ENCODE assay signal across 13 mouse cellular contexts in the genomic region with DNA sequence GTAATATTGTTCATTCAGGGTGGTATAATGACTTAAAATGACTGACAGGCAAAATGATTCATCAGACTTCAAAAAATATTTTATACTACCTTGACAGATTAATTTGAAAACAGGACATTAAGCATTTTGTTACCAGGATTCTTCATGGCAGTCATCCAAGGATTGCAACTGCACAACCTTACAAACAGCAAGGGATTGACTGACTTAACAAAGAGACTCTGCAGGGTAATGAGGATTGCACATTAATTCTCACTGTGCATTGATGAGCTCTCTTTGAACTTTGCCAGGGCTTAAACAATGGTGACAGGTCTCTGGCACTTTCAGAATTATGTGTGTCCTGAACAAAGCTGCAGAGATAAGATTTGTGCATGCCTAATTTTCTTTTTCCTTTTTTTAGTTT.
DNase-seq lines count a peak whose midpoint lies in the region; ATAC-seq and TF ChIP-seq lines count a peak whose summit lies in the region.
"Had no signal": no experiment of that assay in that cellular context is flagged by ENCODE, and none has a peak within 500 bp of the region (broad histone marks: within the 10 kb centered on the region; RNA-seq: fewer than 3 reads in every experiment).

No protein-coding gene starts in this region.

- H3K9me3 ChIP-seq in forebrain, postnatal 0 days (ENCODE audit: low read length), result no peaks in the 10 kb centered on the region
- no peaks in the 10 kb centered on the region for H3K9me3 ChIP-seq in midbrain, embryonic 16.5 days (replicated peaks; ENCODE audit: control insufficient read depth, low read length, poor library complexity, severe bottlenecking)
- no peaks in the 10 kb centered on the region for H3K9me3 ChIP-seq in liver, embryonic 12.5 days (replicated peaks)

- peak; percentile 30 for DNase-seq in cerebellum, adult 9-10 months
- DNase-seq in cerebellum, postnatal 25 days, result no peak
- peak; percentile 5 for DNase-seq in R1 (ENCODE audit: low read depth, low spot score)
- DNase-seq in forebrain, postnatal 0 days, result peak; percentile 4
- no peak for DNase-seq in thymus, postnatal 4 days
- DNase-seq in thymus, adult 2 months, result no peak
- DNase-seq: cerebellum, postnatal 36 days; gastrocnemius, postnatal 36 days; kidney, adult 2 months had no signal

- TF ChIP-seq CTCF in forebrain, postnatal 0 days (IDR thresholded peaks at IDR 0.05; ENCODE audit: low read depth), result no peak
- no peak for TF ChIP-seq CTCF in thymus, adult 2 months (IDR thresholded peaks at IDR 0.05; ENCODE audit: borderline replicate concordance, control insufficient read depth, extremely low read depth, insufficient read depth, low read length, poor library complexity)

- no peaks in the 10 kb centered on the region for H3K4me1 ChIP-seq in forebrain, postnatal 0 days (ENCODE audit: insufficient read depth)
- H3K4me1 ChIP-seq in midbrain, embryonic 16.5 days (ENCODE audit: control insufficient read depth, insufficient read depth, low read length), result peaks cover 3% of the 10 kb centered on the region
- no peaks in the 10 kb centered on the region for H3K4me1 ChIP-seq in liver, embryonic 12.5 days
- no peaks in the 10 kb centered on the region for H3K4me1 ChIP-seq in thymus, adult 2 months (replicated peaks; ENCODE audit: control insufficient read depth, insufficient read depth, low read length)

- H3K27me3 ChIP-seq in forebrain, postnatal 0 days (ENCODE audit: insufficient read depth, low read length), result no peaks in the 10 kb centered on the region
- H3K27me3 ChIP-seq in midbrain, embryonic 16.5 days (ENCODE audit: control insufficient read depth, insufficient read depth, low read depth, low read length), result no peaks in the 10 kb centered on the region
- no peaks in the 10 kb centered on the region for H3K27me3 ChIP-seq in liver, embryonic 12.5 days (replicated peaks)
- H3K27me3 ChIP-seq in thymus, adult 2 months (ENCODE audit: control insufficient read depth, insufficient read depth, low read length), result no peaks in the 10 kb centered on the region

- ATAC-seq in forebrain, postnatal 0 days, result peak; percentile 48; the same call in 1 of the 2 replicates
- peak; percentile 90 for ATAC-seq in midbrain, embryonic 16.5 days
- ATAC-seq in liver, embryonic 12.5 days, result no peak

- no peak overlapping the region for H3K4me2 ChIP-seq in forebrain, postnatal 0 days (ENCODE audit: low read depth)
- H3K4me2 ChIP-seq in midbrain, embryonic 16.5 days (ENCODE audit: low read length), result no peak overlapping the region
- H3K4me2 ChIP-seq in liver, embryonic 12.5 days, result no peak overlapping the region

- TF ChIP-seq POLR2A in thymus, adult 2 months (IDR thresholded peaks at IDR 0.05; ENCODE audit: control insufficient read depth, extremely low read depth, insufficient read depth, low read length, poor library complexity), result no peak

- H3K4me3 ChIP-seq in forebrain, postnatal 0 days (ENCODE audit: low read depth, low read length), result no peak overlapping the region
- no peak overlapping the region for H3K4me3 ChIP-seq in midbrain, embryonic 16.5 days (ENCODE audit: low read depth, low read length)
- H3K4me3 ChIP-seq in liver, embryonic 12.5 days, result no peak overlapping the region
- no peak overlapping the region for H3K4me3 ChIP-seq in thymus, adult 2 months (ENCODE audit: control insufficient read depth, insufficient read depth, low read length)
- H3K4me3 ChIP-seq: erythroblast, embryonic 14.5 days had no signal

- no peak overlapping the region for H3K9ac ChIP-seq in forebrain, postnatal 0 days
- no peak overlapping the region for H3K9ac ChIP-seq in midbrain, embryonic 16.5 days (ENCODE audit: low read depth, low read length)
- no peak overlapping the region for H3K9ac ChIP-seq in liver, embryonic 12.5 days
- H3K9ac ChIP-seq: liver, embryonic 14.5 days had no signal

- H3K36me3 ChIP-seq in forebrain, postnatal 0 days (ENCODE audit: insufficient read depth), result no peaks in the 10 kb centered on the region
- no peaks in the 10 kb centered on the region for H3K36me3 ChIP-seq in midbrain, embryonic 16.5 days (ENCODE audit: control insufficient read depth, insufficient read depth, low read length)
- no peaks in the 10 kb centered on the region for H3K36me3 ChIP-seq in liver, embryonic 12.5 days
- no peaks in the 10 kb centered on the region for H3K36me3 ChIP-seq in thymus, adult 2 months (ENCODE audit: control insufficient read depth, insufficient read depth, low read length)

- H3K27ac ChIP-seq in forebrain, postnatal 0 days (ENCODE audit: low read depth, low read length), result no peak overlapping the region
- no peak overlapping the region for H3K27ac ChIP-seq in midbrain, embryonic 16.5 days (ENCODE audit: low read length)
- no peak overlapping the region for H3K27ac ChIP-seq in liver, embryonic 12.5 days
- H3K27ac ChIP-seq in thymus, adult 2 months (ENCODE audit: control insufficient read depth, insufficient read depth, low read length), result no peak overlapping the region
- H3K27ac ChIP-seq: liver, embryonic 14.5 days had no signal

Comparison
In these comparisons a context has a peak if more than half of its experiments do, and no peak if none do; other contexts are left out.
1. DNase-seq: peak in cerebellum, adult 9-10 months (single experiment), R1 (single experiment) and forebrain, postnatal 0 days (single experiment); none in cerebellum, postnatal 25 days (0 of 2), thymus, postnatal 4 days (single experiment) and thymus, adult 2 months (single experiment).